Mouse (Mus musculus) 3T3-L1 (cell line): Measurements from ENCODE around the gene 1700067P10Rik.

Source experiments
- DNase-seq: peaks from one replicate; pipeline ENCODE4 v3.0.0-alpha.2; 2015; ENCODE audit warnings: low read depth, low spot score

The 1700067P10Rik gene

GRCm38 (mm10) chr17:48089019-48089418 is at the start of gene 1700067P10Rik:
Gene 1700067P10Rik, plus strand, starts transcription at chr17:48089319.
- no peak for DNase-seq

GRCm38 (mm10) chr17:48041351-48042287 is 47.5 kb upstream of the 1700067P10Rik start:
- no peak for DNase-seq

GRCm38 (mm10) chr17:48043154-48043880 is 45.8 kb upstream of the 1700067P10Rik start:
- no peak for DNase-seq

GRCm38 (mm10) chr17:48045631-48046030 is 43.5 kb upstream of the 1700067P10Rik start:
- peak; percentile 76 for DNase-seq

- no peak for DNase-seq
Measured at GRCm38 (mm10) chr17:48051638-48052337, 37.3 kb upstream of the 1700067P10Rik start.

GRCm38 (mm10) chr17:48052338-48053067 is 36.6 kb upstream of the 1700067P10Rik start:
- DNase-seq = no peak

GRCm38 (mm10) chr17:48053646-48054045 is 35.5 kb upstream of the 1700067P10Rik start:
- no peak for DNase-seq

GRCm38 (mm10) chr17:48055076-48055816 is 33.9 kb upstream of the 1700067P10Rik start:
- DNase-seq = no peak

GRCm38 (mm10) chr17:48057382-48057781 is 31.7 kb upstream of the 1700067P10Rik start:
- DNase-seq = no peak

GRCm38 (mm10) chr17:48064196-48064843 is 24.8 kb upstream of the 1700067P10Rik start:
- DNase-seq = no peak

GRCm38 (mm10) chr17:48065081-48065501 is 24.0 kb upstream of the 1700067P10Rik start:
- DNase-seq = no peak

GRCm38 (mm10) chr17:48067083-48067614 is 22.0 kb upstream of the 1700067P10Rik start:
- no peak for DNase-seq

GRCm38 (mm10) chr17:48067729-48068128 is 21.4 kb upstream of the 1700067P10Rik start:
- DNase-seq = no peak

GRCm38 (mm10) chr17:48080626-48081025 is 8.5 kb upstream of the 1700067P10Rik start:
- DNase-seq = no peak

- DNase-seq = no peak
Measured at GRCm38 (mm10) chr17:48089446-48089845, 327 bp downstream of the 1700067P10Rik start.

GRCm38 (mm10) chr17:48090305-48090704 is 1.2 kb downstream of the 1700067P10Rik start:
- DNase-seq = no peak

- DNase-seq = no peak
Measured at GRCm38 (mm10) chr17:48093286-48093817, 4.2 kb downstream of the 1700067P10Rik start.

GRCm38 (mm10) chr17:48094820-48095680 is 5.9 kb downstream of the 1700067P10Rik start:
- DNase-seq = no peak
